Mouse (Mus musculus): ENCODE data around the gene Cchcr1.

- TF ChIP-seq CTCF (IDR thresholded peaks at IDR 0.05; ENCODE audit: low read depth, low read length) = no peak
- no peak for TF ChIP-seq GATA1 (IDR thresholded peaks at IDR 0.05; ENCODE audit: borderline replicate concordance, low read length)
Observed at GRCm38 (mm10) chr17:35570836-35571235, 53.9 kb downstream of the Cchcr1 start.
